Mouse (Mus musculus) erythroblast, embryonic 14.5 days (primary cell): Measurements from ENCODE around the gene Adamtsl1.

Experiments
- GATA1 ChIP-seq: IDR thresholded peaks from 2 replicates; pipeline ENCODE4 v1.6.1; 2012; ENCODE audit warnings: low read length, inconsistent platforms, mixed read lengths
- TAL1 ChIP-seq: IDR thresholded peaks from 3 replicates; pipeline ENCODE4 v1.6.1; 2012; ENCODE audit warnings: low read length, inconsistent platforms, mixed read lengths

GRCm38 (mm10) chr4:85677621-85678020 is 163.6 kb downstream of the Adamtsl1 start:
- TF ChIP-seq TAL1 (no peak), GATA1 (no peak)
